25 mouse cellular contexts compared by ENCODE assay signal in genomic region chr4:140882981-140883380, GRCm38 (mm10). TPM values are rescaled to one million over a fixed set of nuclear protein-coding genes. Genes with fewer than 3 reads are reported as not detected.
DNase-seq lines count a peak whose midpoint lies in the region; ATAC-seq and TF ChIP-seq lines count a peak whose summit lies in the region.
"Had no signal": no experiment of that assay in that cellular context is flagged by ENCODE, and none has a peak within 500 bp of the region (broad histone marks: within the 10 kb centered on the region; RNA-seq: fewer than 3 reads in every experiment).

No protein-coding gene starts in this region.

- intact Hi-C loops in heart, postnatal 36 days (cut with DNase I) = no loop called here

- no peaks in the 10 kb centered on the region for H3K36me3 ChIP-seq in intestine, embryonic 14.5 days (ENCODE audit: control insufficient read depth, insufficient read depth, low read length)
- no peaks in the 10 kb centered on the region for H3K36me3 ChIP-seq in intestine, embryonic 15.5 days
- no peaks in the 10 kb centered on the region for H3K36me3 ChIP-seq in stomach, embryonic 16.5 days (ENCODE audit: control insufficient read depth, insufficient read depth, low read length)
- H3K36me3 ChIP-seq in stomach, postnatal 0 days (ENCODE audit: control insufficient read depth, insufficient read depth, low read length) = no peaks in the 10 kb centered on the region
- H3K36me3 ChIP-seq: embryonic facial prominence, embryonic 13.5 days; embryonic facial prominence, embryonic 15.5 days; forebrain, embryonic 10.5 days had no signal

- no peaks in the 10 kb centered on the region for H3K4me1 ChIP-seq in intestine, embryonic 14.5 days (replicated peaks; ENCODE audit: control insufficient read depth, insufficient read depth, low read length)
- peaks cover 9% of the 10 kb centered on the region; the same call in 1 of the 2 replicates for H3K4me1 ChIP-seq in intestine, embryonic 15.5 days (replicated peaks)
- H3K4me1 ChIP-seq in stomach, embryonic 16.5 days (ENCODE audit: control insufficient read depth, insufficient read depth, low read length) = no peaks in the 10 kb centered on the region
- no peaks in the 10 kb centered on the region for H3K4me1 ChIP-seq in stomach, postnatal 0 days (replicated peaks; ENCODE audit: control insufficient read depth, insufficient read depth)
- H3K4me1 ChIP-seq: embryonic facial prominence, embryonic 13.5 days; embryonic facial prominence, embryonic 15.5 days had no signal

- no peak for ATAC-seq in intestine, embryonic 14.5 days (replicated peaks; ENCODE audit: low FRiP score, low TSS enrichment, low read depth)
- no peak for ATAC-seq in intestine, embryonic 15.5 days
- no peak for ATAC-seq in stomach, embryonic 16.5 days (ENCODE audit: insufficient read depth, low FRiP score)
- no peak for ATAC-seq in stomach, postnatal 0 days (ENCODE audit: low FRiP score, low TSS enrichment)
- ATAC-seq: forebrain, embryonic 13.5 days; forebrain, embryonic 16.5 days had no signal

- no peak overlapping the region for H3K9ac ChIP-seq in intestine, embryonic 14.5 days (ENCODE audit: low read length)
- no peak overlapping the region for H3K9ac ChIP-seq in intestine, embryonic 15.5 days
- no peak overlapping the region for H3K9ac ChIP-seq in stomach, embryonic 16.5 days (ENCODE audit: low read length)
- no peak overlapping the region for H3K9ac ChIP-seq in stomach, postnatal 0 days (ENCODE audit: low read length)
- H3K9ac ChIP-seq: embryonic facial prominence, embryonic 13.5 days; embryonic facial prominence, embryonic 15.5 days; forebrain, embryonic 13.5 days had no signal

- no peaks in the 10 kb centered on the region for H3K27me3 ChIP-seq in intestine, embryonic 14.5 days (replicated peaks; ENCODE audit: control insufficient read depth, insufficient read depth, low read length)
- no peaks in the 10 kb centered on the region for H3K27me3 ChIP-seq in intestine, embryonic 15.5 days (replicated peaks)
- H3K27me3 ChIP-seq in stomach, embryonic 16.5 days (ENCODE audit: control insufficient read depth, insufficient read depth, low read length) = no peaks in the 10 kb centered on the region
- no peaks in the 10 kb centered on the region for H3K27me3 ChIP-seq in stomach, postnatal 0 days (ENCODE audit: control insufficient read depth, insufficient read depth, low read length)
- H3K27me3 ChIP-seq: embryonic facial prominence, embryonic 13.5 days; embryonic facial prominence, embryonic 15.5 days had no signal

- WGBS in intestine, embryonic 14.5 days = 94% methylated on average over 3 of the region's 3 CpGs
- WGBS in intestine, embryonic 15.5 days = 98% methylated on average over 3 of the region's 3 CpGs
- 97% methylated on average over 3 of the region's 3 CpGs for WGBS in stomach, embryonic 16.5 days
- WGBS in stomach, postnatal 0 days = 93% methylated on average over 3 of the region's 3 CpGs

- no peak for TF ChIP-seq CTCF in stomach, postnatal 0 days (IDR thresholded peaks at IDR 0.05; ENCODE audit: low read depth)

- no peak overlapping the region for H3K4me2 ChIP-seq in intestine, embryonic 14.5 days (ENCODE audit: low read length)
- no peak overlapping the region for H3K4me2 ChIP-seq in intestine, embryonic 15.5 days (replicated peaks)
- no peak overlapping the region for H3K4me2 ChIP-seq in stomach, embryonic 16.5 days (ENCODE audit: low read depth, low read length)
- H3K4me2 ChIP-seq in stomach, postnatal 0 days (replicated peaks; ENCODE audit: low read depth) = no peak overlapping the region
- H3K4me2 ChIP-seq: embryonic facial prominence, embryonic 13.5 days; embryonic facial prominence, embryonic 15.5 days; forebrain, embryonic 13.5 days had no signal

- TF ChIP-seq EP300 in stomach, postnatal 0 days (optimal IDR thresholded peaks at IDR 0.05) = no peak

- H3K9me3 ChIP-seq in intestine, embryonic 14.5 days (ENCODE audit: control insufficient read depth, low read length) = peaks cover 6% of the 10 kb centered on the region; the same call in 1 of the 2 replicates
- H3K9me3 ChIP-seq in intestine, embryonic 15.5 days = no peaks in the 10 kb centered on the region
- H3K9me3 ChIP-seq in stomach, embryonic 16.5 days (replicated peaks; ENCODE audit: control insufficient read depth, low read length) = 0 out of 2 replicates have a peak, but pooled peaks cover 3% of the 10 kb centered on the region
- no peaks in the 10 kb centered on the region for H3K9me3 ChIP-seq in stomach, postnatal 0 days (ENCODE audit: control insufficient read depth, low read length)
- H3K9me3 ChIP-seq: embryonic facial prominence, embryonic 13.5 days; embryonic facial prominence, embryonic 15.5 days had no signal

- no peak overlapping the region for H3K4me3 ChIP-seq in intestine, embryonic 14.5 days (ENCODE audit: low read depth, low read length)
- H3K4me3 ChIP-seq in intestine, embryonic 15.5 days (replicated peaks) = no peak overlapping the region
- no peak overlapping the region for H3K4me3 ChIP-seq in stomach, embryonic 16.5 days (replicated peaks; ENCODE audit: low read length)
- no peak overlapping the region for H3K4me3 ChIP-seq in stomach, postnatal 0 days (ENCODE audit: low read depth, low read length)
- H3K4me3 ChIP-seq: embryonic facial prominence, embryonic 13.5 days; embryonic facial prominence, embryonic 15.5 days; erythroblast, embryonic 14.5 days; forebrain, embryonic 10.5 days; forebrain, embryonic 13.5 days had no signal

- peak; percentile 55 for DNase-seq in heart, adult 11 months
- no peak for DNase-seq in heart, postnatal 36 days
- DNase-seq in intestine, embryonic 14.5 days (ENCODE audit: low spot score) = peak; percentile 41
- peak; percentile 9 for DNase-seq in stomach, postnatal 0 days (ENCODE audit: low spot score)
- DNase-seq in lung, postnatal 36 days = no peak
- DNase-seq: adrenal gland, adult 2 months; adrenal gland, postnatal 10 days; adrenal gland, postnatal 25 days; cerebellum, adult 11 months; cerebellum, adult 18-20 months; cerebellum, adult 8-10 months; cerebellum, adult 9-11 months; cerebellum, postnatal 14 days; cerebellum, postnatal 36 days; embryo, embryonic 11 days had no signal

- no peak overlapping the region for H3K27ac ChIP-seq in intestine, embryonic 14.5 days (ENCODE audit: low read depth)
- no peak overlapping the region for H3K27ac ChIP-seq in intestine, embryonic 15.5 days
- H3K27ac ChIP-seq in stomach, embryonic 16.5 days (ENCODE audit: low read length) = 0 out of 2 replicates have a peak overlapping the region, but pooled peaks have one; percentile 12
- H3K27ac ChIP-seq in stomach, postnatal 0 days (replicated peaks) = no peak overlapping the region
- H3K27ac ChIP-seq: embryonic facial prominence, embryonic 13.5 days; embryonic facial prominence, embryonic 15.5 days; forebrain, embryonic 10.5 days; forebrain, embryonic 13.5 days had no signal

RNA-seq across cellular contexts. Expression of gene Padi2, which starts 23.2 kb away (rescaled TPM):
- 1 to 10 TPM in 1 of 2 experiments, under 1 TPM in 1; 0.56 to 1.0 TPM for total RNA-seq in heart, postnatal 36 days (2021)
- polyA plus RNA-seq in intestine, embryonic 14.5 days (2014; fragmentation: Nextera tagmentation; extraction: Ambion mirVana) = 1.9 and 2.5 TPM in 2 replicates
- 3.1 and 3.8 TPM in 2 replicates for polyA plus RNA-seq in intestine, embryonic 15.5 days (2015; fragmentation: Nextera tagmentation; extraction: Ambion mirVana)
- 3.2 and 4.0 TPM in 2 replicates for polyA plus RNA-seq in stomach, embryonic 16.5 days (2015; fragmentation: Nextera tagmentation; extraction: Ambion mirVana)
- 0.64 and 0.69 TPM in 2 replicates for polyA plus RNA-seq in stomach, postnatal 0 days (2015; fragmentation: Nextera tagmentation; extraction: Ambion mirVana)

RNA-seq across cellular contexts. Expression of gene Padi1, which starts 37.4 kb away (rescaled TPM):
- not detected for total RNA-seq in heart, postnatal 36 days (2021)
- 0.16 TPM in 1 of 2 replicates, not detected in the other for polyA plus RNA-seq in intestine, embryonic 14.5 days (2014; fragmentation: Nextera tagmentation; extraction: Ambion mirVana)
- polyA plus RNA-seq in intestine, embryonic 15.5 days (2015; fragmentation: Nextera tagmentation; extraction: Ambion mirVana) = 0.19 and 0.32 TPM in 2 replicates
- polyA plus RNA-seq in stomach, embryonic 16.5 days (2015; fragmentation: Nextera tagmentation; extraction: Ambion mirVana) = 0.31 and 0.91 TPM in 2 replicates
- 1.3 and 2.1 TPM in 2 replicates for polyA plus RNA-seq in stomach, postnatal 0 days (2015; fragmentation: Nextera tagmentation; extraction: Ambion mirVana)
- total RNA-seq: adrenal gland, adult 2 months; adrenal gland, postnatal 10 days; adrenal gland, postnatal 25 days; adrenal gland, postnatal 4 days; common myeloid progenitor, adult 5-6 weeks had no signal
- polyA plus RNA-seq: adrenal gland, adult 2 months; erythroblast, embryonic 14.5 days; forebrain, embryonic 13.5 days; forebrain, embryonic 16.5 days had no signal

Comparison
In these comparisons a context has a peak if more than half of its experiments do, and no peak if none do; other contexts are left out.
1. DNase-seq: peak in heart, adult 11 months (single experiment), intestine, embryonic 14.5 days (single experiment) and stomach, postnatal 0 days (single experiment); none in heart, postnatal 36 days (0 of 2) and lung, postnatal 36 days (single experiment).